Mouse (Mus musculus) hindbrain, embryonic 11.5 days (tissue): ENCODE data around the gene Syngr4. TPM values are rescaled to one million over a fixed set of nuclear protein-coding genes. Genes with fewer than 3 reads are reported as not detected.

Experiments used
- ATAC-seq: fragments of 200-750 bp; cut with Nextera tagmentation; 2 replicates; pipeline ENCODE4 v1.8.0; 2017; ENCODE audit warnings: mild to moderate bottlenecking, moderate TSS enrichment, moderate library complexity; ENCODE audit not compliant: low FRiP score
- DNase-seq: peaks from one replicate; pipeline ENCODE4 v3.0.0-alpha.2; 2015; ENCODE audit warnings: low spot score
- H3K27ac ChIP-seq: fragments of 300-500 bp; sonication (generic); 2 replicates; pipeline ENCODE4 v1.5.1; 2014; ENCODE audit warnings: mild to moderate bottlenecking, low read depth, low read length
- H3K27me3 ChIP-seq: fragments of 300-500 bp; sonication (generic); 2 replicates; pipeline ENCODE4 v1.6.1; 2014; ENCODE audit warnings: mild to moderate bottlenecking, low read length, moderate library complexity, mixed read lengths; ENCODE audit not compliant: control insufficient read depth, insufficient read depth
- H3K36me3 ChIP-seq: fragments of 300-500 bp; sonication (generic); 2 replicates; pipeline ENCODE4 v1.6.1; 2014; ENCODE audit warnings: mild to moderate bottlenecking, low read length, moderate library complexity, mixed read lengths; ENCODE audit not compliant: control insufficient read depth, insufficient read depth
- H3K4me1 ChIP-seq: fragments of 300-500 bp; sonication (generic); replicated peaks from 2 replicates; pipeline ENCODE4 v1.6.1; 2014; ENCODE audit warnings: low read length, mixed read lengths; ENCODE audit not compliant: control insufficient read depth, insufficient read depth
- H3K4me2 ChIP-seq: fragments of 300-500 bp; sonication (generic); replicated peaks from 2 replicates; pipeline ENCODE4 v1.6.1; 2014; ENCODE audit warnings: mild to moderate bottlenecking, low read depth, low read length
- H3K4me3 ChIP-seq: fragments of 300-500 bp; sonication (generic); 2 replicates; pipeline ENCODE4 v1.5.1; 2014; ENCODE audit warnings: low read depth, low read length
- H3K9ac ChIP-seq: fragments of 300-500 bp; sonication (generic); 2 replicates; pipeline ENCODE4 v1.6.1; 2014; ENCODE audit warnings: low read depth, low read length
- H3K9me3 ChIP-seq: fragments of 300-500 bp; sonication (generic); 2 replicates; pipeline ENCODE4 v1.6.1; 2016; ENCODE audit warnings: low read length; ENCODE audit not compliant: control insufficient read depth
- WGBS: fragments of 180-500 bp; shearing (Covaris S2); extraction: QIAGEN DNeasy Blood & Tissue Kit; methylation state at CpG from one replicate; pipeline ENCODE4 v1.1.7; 2014; 5-methylcytosine and 5-hydroxymethylcytosine counted together
- polyA plus RNA-seq: library from polyadenylated mRNA; unstranded; fragments of >200 nt; fragmentation: Nextera tagmentation; extraction: Ambion mirVana; gene quantifications from 2 replicates; pipeline ENCODE4 v1.2.1, GENCODE M21; 2014

Gene Syngr4
- polyA plus RNA-seq, 1 experiment from 2014 or later, result 0.99 TPM

GRCm38 (mm10) chr7:45842950-45843744 lies 53.4 kb downstream of the Syngr4 start:
- no peak overlapping the region for H3K4me3 ChIP-seq
- H3K27ac ChIP-seq, result no peak overlapping the region
- no peaks in the 10 kb centered on the region for H3K9me3 ChIP-seq
- H3K4me2 ChIP-seq, result no peak overlapping the region
- no peaks in the 10 kb centered on the region for H3K36me3 ChIP-seq
- H3K27me3 ChIP-seq, result no peaks in the 10 kb centered on the region
- DNase-seq (no peak), ATAC-seq (no peak)
- H3K4me1 ChIP-seq, result no peaks in the 10 kb centered on the region
- H3K9ac ChIP-seq, result no peak overlapping the region
- WGBS, result 88% methylated on average over 10 of the region's 10 CpGs

Other genes starting within 250 kb of the Syngr4 start
- gene Fut2, start 230.3 kb downstream of the Syngr4 start, polyA plus RNA-seq, result 0.06 and 0.27 TPM in 2 replicates
- gene Ntn5, start 212.7 kb downstream of the Syngr4 start, polyA plus RNA-seq, result 0.21 and 0.22 TPM in 2 replicates
- 0.29 and 0.75 TPM in 2 replicates for gene Sec1, start 202.3 kb downstream of the Syngr4 start, polyA plus RNA-seq
- gene Car11, start 196.9 kb downstream of the Syngr4 start, polyA plus RNA-seq, result 8.8 and 9.9 TPM in 2 replicates
- 2.2 and 2.8 TPM in 2 replicates for gene Dbp, start 191.6 kb downstream of the Syngr4 start, polyA plus RNA-seq
- 904 and 927 TPM in 2 replicates for gene Rpl18, start 181.3 kb downstream of the Syngr4 start, polyA plus RNA-seq
- gene Sphk2, start 178.7 kb downstream of the Syngr4 start, polyA plus RNA-seq, result 13.6 and 17.6 TPM in 2 replicates
- 0.80 TPM in 2 replicates for gene Fam83e, start 175.5 kb downstream of the Syngr4 start, polyA plus RNA-seq
- gene Spaca4, start 170.9 kb downstream of the Syngr4 start, polyA plus RNA-seq, result not detected in 2 replicates
- gene Lmtk3, start 113.0 kb downstream of the Syngr4 start, polyA plus RNA-seq, result 6.3 and 9.1 TPM in 2 replicates
- gene Sult2b1, start 112.0 kb downstream of the Syngr4 start, polyA plus RNA-seq, result 1.4 and 1.9 TPM in 2 replicates
- 211 and 248 TPM in 2 replicates for gene Cyth2, start 82.1 kb downstream of the Syngr4 start, polyA plus RNA-seq
- 0.48 and 0.57 TPM in 2 replicates for gene Kcnj14, start 71.9 kb downstream of the Syngr4 start, polyA plus RNA-seq
- gene Grwd1, start 65.8 kb downstream of the Syngr4 start, polyA plus RNA-seq, result 56.7 and 66.0 TPM in 2 replicates
- 75.9 and 99.4 TPM in 2 replicates for gene Kdelr1, start 23.9 kb downstream of the Syngr4 start, polyA plus RNA-seq
- 0.39 and 0.42 TPM in 2 replicates for gene Grin2d, start 18.3 kb downstream of the Syngr4 start, polyA plus RNA-seq
- 3.1 and 4.6 TPM in 2 replicates for gene Tmem143, start 227 bp upstream of the Syngr4 start, polyA plus RNA-seq
- gene Emp3, start 24.7 kb upstream of the Syngr4 start, polyA plus RNA-seq, result 28.3 and 40.5 TPM in 2 replicates
- 3.3 and 5.3 TPM in 2 replicates for gene Ccdc114, start 27.4 kb upstream of the Syngr4 start, polyA plus RNA-seq
- 0.11 and 0.38 TPM in 2 replicates for gene Abcc6, start 133.6 kb upstream of the Syngr4 start, polyA plus RNA-seq
- gene Nomo1, start 137.0 kb upstream of the Syngr4 start, polyA plus RNA-seq, result 13.8 and 14.9 TPM in 2 replicates
- gene Kcnj11, start 204.1 kb upstream of the Syngr4 start, polyA plus RNA-seq, result 0.25 and 0.49 TPM in 2 replicates